Mouse (Mus musculus): ENCODE data around the gene Trabd. TPM values are rescaled to one million over a fixed set of nuclear protein-coding genes. Genes with fewer than 3 reads are reported as not detected.
A peak's percentile ranks its signal among the peaks of the same experiment; 100 is the strongest.

Gene Trabd
- polyA plus RNA-seq, 1 experiment from 2014 or later, result 39.6 TPM

GRCm38 (mm10) chr15:89063536-89063935 lies 11.4 kb upstream of the Trabd start:
- peaks cover 28% of the 10 kb centered on the region for H3K4me1 ChIP-seq (replicated peaks)
- H3K9ac ChIP-seq, result no peak overlapping the region
- no peak overlapping the region for H3K4me2 ChIP-seq
- WGBS, result 67% methylated on average over 6 of the region's 6 CpGs
- no peaks in the 10 kb centered on the region for H3K9me3 ChIP-seq
- H3K27me3 ChIP-seq, result peaks cover 78% of the 10 kb centered on the region
- no peak overlapping the region for H3K27ac ChIP-seq (replicated peaks)
- ATAC-seq (ENCODE audit: low read depth), result no peak
- H3K36me3 ChIP-seq, result peaks cover 8% of the 10 kb centered on the region
- no peak overlapping the region for H3K4me3 ChIP-seq

- no peak overlapping the region for H3K27ac ChIP-seq (replicated peaks)
- H3K9ac ChIP-seq, result no peak overlapping the region
- H3K4me1 ChIP-seq (replicated peaks), result peaks cover 19% of the 10 kb centered on the region
- no peak overlapping the region for H3K4me3 ChIP-seq
- H3K27me3 ChIP-seq, result peaks cover 84% of the 10 kb centered on the region
- no peaks in the 10 kb centered on the region for H3K9me3 ChIP-seq
- no peak for ATAC-seq (ENCODE audit: low read depth)
- WGBS, result 92% methylated on average over 5 of the region's 5 CpGs
- H3K36me3 ChIP-seq, result peaks cover 8% of the 10 kb centered on the region
- H3K4me2 ChIP-seq, result no peak overlapping the region
These were observed 10.0 kb upstream of the Trabd start for GRCm38 (mm10) chr15:89064891-89065290.

DNA sequence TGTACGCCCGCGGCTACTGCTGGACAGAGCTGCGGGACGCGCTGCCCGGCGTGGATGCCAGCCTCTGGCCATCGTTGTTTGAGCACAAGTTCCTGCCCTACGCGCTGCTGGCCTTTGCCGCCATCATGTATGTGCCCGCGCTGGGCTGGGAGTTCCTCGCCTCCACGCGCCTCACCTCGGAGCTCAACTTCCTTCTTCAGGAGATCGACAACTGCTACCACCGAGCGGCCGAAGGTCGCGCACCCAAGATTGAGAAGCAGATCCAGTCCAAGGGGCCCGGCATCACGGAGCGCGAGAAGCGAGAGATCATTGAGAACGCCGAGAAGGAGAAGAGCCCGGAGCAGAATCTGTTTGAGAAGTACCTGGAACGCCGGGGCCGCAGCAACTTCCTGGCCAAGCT lies 7.3 kb upstream of the Trabd start:
- H3K4me2 ChIP-seq, result no peak overlapping the region
- ATAC-seq (ENCODE audit: low read depth), result no peak
- 0 out of 2 replicates have a peak, but pooled peaks cover 6% of the 10 kb centered on the region for H3K4me1 ChIP-seq (replicated peaks)
- H3K9me3 ChIP-seq, result no peaks in the 10 kb centered on the region
- no peak overlapping the region for H3K9ac ChIP-seq
- 33% methylated on average over 35 of the region's 35 CpGs for WGBS
- no peak overlapping the region for H3K4me3 ChIP-seq
- no peak overlapping the region for H3K27ac ChIP-seq (replicated peaks)
- peaks cover 8% of the 10 kb centered on the region for H3K36me3 ChIP-seq
- H3K27me3 ChIP-seq, result peaks cover 69% of the 10 kb centered on the region

- Histone ChIP-seq H3K4me1 (replicated peaks) (0 out of 2 replicates have a peak, but pooled peaks cover 6% of the 10 kb centered on the region), H3K9me3 (no peaks in the 10 kb centered on the region), H3K4me2 (no peak overlapping the region), H3K9ac (no peak overlapping the region), H3K27me3 (peaks cover 62% of the 10 kb centered on the region), H3K36me3 (peaks cover 8% of the 10 kb centered on the region), H3K4me3 (no peak overlapping the region), H3K27ac (replicated peaks) (no peak overlapping the region)
- WGBS, result 37% methylated on average over 26 of the region's 26 CpGs
- ATAC-seq (ENCODE audit: low read depth), result no peak
These were observed 6.7 kb upstream of the Trabd start for GRCm38 (mm10) chr15:89068226-89068625.

- Histone ChIP-seq H3K4me2 (no peak overlapping the region), H3K9ac (no peak overlapping the region), H3K27me3 (peaks cover 57% of the 10 kb centered on the region), H3K4me3 (no peak overlapping the region), H3K36me3 (peaks cover 8% of the 10 kb centered on the region), H3K9me3 (no peaks in the 10 kb centered on the region), H3K4me1 (replicated peaks) (peaks cover 11% of the 10 kb centered on the region), H3K27ac (replicated peaks) (no peak overlapping the region)
- whole genome bisulfite sequencing, result 81% methylated on average over 19 of the region's 19 CpGs
- ATAC-seq (ENCODE audit: low read depth), result no peak
These were observed 5.5 kb upstream of the Trabd start for GRCm38 (mm10) chr15:89069336-89069840.

- 71% methylated on average over 24 of the region's 24 CpGs for WGBS
- no peak overlapping the region for H3K9ac ChIP-seq
- no peak for ATAC-seq (ENCODE audit: low read depth)
These were observed 4.3 kb upstream of the Trabd start for GRCm38 (mm10) chr15:89070606-89071005.

GRCm38 (mm10) chr15:89073993-89074603 lies 826 bp upstream of the Trabd start:
- H3K4me3 ChIP-seq, result no peak overlapping the region
- peaks cover 40% of the 10 kb centered on the region for H3K4me1 ChIP-seq (replicated peaks)
- peaks cover 11% of the 10 kb centered on the region for H3K27me3 ChIP-seq
- peak overlapping the region; percentile 97 for H3K9ac ChIP-seq
- ATAC-seq (ENCODE audit: low read depth), result no peak
- H3K9me3 ChIP-seq, result no peaks in the 10 kb centered on the region
- 84% methylated on average over 10 of the region's 10 CpGs for WGBS
- no peak overlapping the region for H3K4me2 ChIP-seq
- H3K36me3 ChIP-seq, result no peaks in the 10 kb centered on the region; the same call in 1 of the 2 replicates
- 0 out of 2 replicates have a peak overlapping the region, but pooled peaks have one; percentile 93 for H3K27ac ChIP-seq (replicated peaks)

More at GRCm38 (mm10) chr15:89070606-89071005, 4.3 kb upstream of the Trabd start:
- H3K36me3 ChIP-seq, result peaks cover 8% of the 10 kb centered on the region
- no peak overlapping the region for H3K27ac ChIP-seq (replicated peaks)
- H3K4me1 ChIP-seq (replicated peaks), result peaks cover 22% of the 10 kb centered on the region
- H3K4me3 ChIP-seq, result no peak overlapping the region
- H3K27me3 ChIP-seq, result peaks cover 46% of the 10 kb centered on the region
- H3K9me3 ChIP-seq, result no peaks in the 10 kb centered on the region
- no peak overlapping the region for H3K4me2 ChIP-seq

- Histone ChIP-seq H3K27ac (replicated peaks) (peak overlapping the region; percentile 93), H3K36me3 (peaks cover under 1% of the 10 kb centered on the region; the same call in 1 of the 2 replicates)
- peak; percentile 92 for ATAC-seq (ENCODE audit: low read depth)
These were observed 689 bp downstream of the Trabd start for GRCm38 (mm10) chr15:89075478-89076147.

DNA sequence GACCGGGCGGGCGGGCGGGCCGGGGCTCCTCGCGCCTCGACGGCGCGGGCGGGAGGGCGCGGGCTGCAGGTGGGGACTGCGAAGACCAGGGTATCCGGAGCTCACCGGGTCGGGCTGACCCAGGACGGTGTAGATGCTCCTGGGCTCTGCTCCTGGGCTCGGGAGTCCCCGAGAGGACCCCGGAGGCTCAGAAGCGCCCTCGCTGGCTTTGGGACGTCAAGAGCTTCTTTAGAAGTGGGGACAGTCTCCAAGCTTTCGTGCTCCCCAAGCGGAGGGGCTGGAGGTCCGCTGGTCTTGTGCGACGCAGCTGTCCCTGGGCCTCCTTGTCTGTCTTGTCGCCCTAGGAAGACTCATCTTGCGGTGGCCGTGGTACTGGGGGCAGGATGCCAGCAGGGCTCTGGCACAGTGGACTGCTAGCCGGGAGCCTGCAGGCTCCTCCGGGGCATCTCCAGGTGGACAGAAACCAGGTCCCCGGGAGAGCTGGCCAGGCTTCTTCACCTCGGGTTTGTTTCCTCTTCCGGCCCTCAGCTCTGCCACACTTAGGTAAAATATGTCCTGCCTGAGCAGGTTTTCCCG lies 1.3 kb downstream of the Trabd start:
- peaks cover 44% of the 10 kb centered on the region for H3K4me1 ChIP-seq (replicated peaks)
- under 1% methylated on average over 24 of the region's 39 CpGs for WGBS
- ATAC-seq (ENCODE audit: low read depth), result peak; percentile 69

More at GRCm38 (mm10) chr15:89075478-89076147, 689 bp downstream of the Trabd start:
- H3K27me3 ChIP-seq, result no peaks in the 10 kb centered on the region; the same call in 1 of the 2 replicates
- under 1% methylated on average over 34 of the region's 59 CpGs for WGBS
- H3K9ac ChIP-seq, result peak overlapping the region; percentile 97
- H3K4me3 ChIP-seq, result peak overlapping the region; percentile 85
- H3K4me2 ChIP-seq, result peak overlapping the region; percentile 95
- H3K9me3 ChIP-seq, result no peaks in the 10 kb centered on the region
- H3K4me1 ChIP-seq (replicated peaks), result peaks cover 44% of the 10 kb centered on the region

DNA sequence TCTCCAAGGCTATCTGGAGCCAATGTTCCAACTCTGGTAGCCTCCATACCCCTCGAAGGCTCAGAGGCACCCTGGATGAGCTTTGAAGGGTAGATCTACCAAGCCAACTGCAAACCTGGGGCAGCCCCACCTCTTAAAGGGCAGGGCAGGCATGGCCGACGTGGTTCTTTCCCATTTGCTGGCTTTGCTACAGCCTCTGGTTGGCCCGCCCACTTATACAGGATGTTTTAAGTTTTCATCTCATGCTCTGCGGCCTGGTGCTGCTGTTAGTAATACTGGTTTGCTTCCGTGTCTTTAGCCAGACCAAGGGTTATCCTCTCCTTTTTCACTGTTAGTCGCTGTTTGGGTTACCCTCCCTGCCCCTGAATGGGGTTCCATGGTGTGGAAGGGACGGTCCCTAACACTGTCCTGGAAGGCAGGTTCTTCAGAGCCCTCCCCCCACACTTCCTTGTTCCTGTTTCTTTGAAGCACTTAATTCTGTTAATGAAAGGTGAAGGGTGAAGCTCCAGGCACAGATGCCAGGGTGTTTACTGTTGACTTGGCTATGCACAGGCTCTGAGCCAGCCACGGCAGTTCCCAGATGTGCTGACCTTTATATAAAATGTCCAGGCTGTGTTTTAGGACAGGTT lies 3.4 kb downstream of the Trabd start:
- H3K4me3 ChIP-seq, result no peak overlapping the region
- H3K9ac ChIP-seq, result peak overlapping the region; percentile 97
- no peak for ATAC-seq (ENCODE audit: low read depth)
- peaks cover 44% of the 10 kb centered on the region for H3K4me1 ChIP-seq (replicated peaks)
- peak overlapping the region; percentile 95 for H3K4me2 ChIP-seq
- H3K27me3 ChIP-seq, result no peaks in the 10 kb centered on the region
- H3K36me3 ChIP-seq, result peaks cover 27% of the 10 kb centered on the region
- WGBS, result 79% methylated on average over 9 of the region's 9 CpGs
- no peaks in the 10 kb centered on the region for H3K9me3 ChIP-seq
- H3K27ac ChIP-seq (replicated peaks), result no peak overlapping the region

More for the DNA sequence above, 1.3 kb downstream of the Trabd start:
- Histone ChIP-seq H3K9me3 (no peaks in the 10 kb centered on the region), H3K27ac (replicated peaks) (peak overlapping the region; percentile 93), H3K27me3 (no peaks in the 10 kb centered on the region; the same call in 1 of the 2 replicates), H3K4me2 (peak overlapping the region; percentile 95), H3K9ac (peak overlapping the region; percentile 97), H3K36me3 (peaks cover 7% of the 10 kb centered on the region; the same call in 1 of the 2 replicates), H3K4me3 (peak overlapping the region; percentile 85)

DNA sequence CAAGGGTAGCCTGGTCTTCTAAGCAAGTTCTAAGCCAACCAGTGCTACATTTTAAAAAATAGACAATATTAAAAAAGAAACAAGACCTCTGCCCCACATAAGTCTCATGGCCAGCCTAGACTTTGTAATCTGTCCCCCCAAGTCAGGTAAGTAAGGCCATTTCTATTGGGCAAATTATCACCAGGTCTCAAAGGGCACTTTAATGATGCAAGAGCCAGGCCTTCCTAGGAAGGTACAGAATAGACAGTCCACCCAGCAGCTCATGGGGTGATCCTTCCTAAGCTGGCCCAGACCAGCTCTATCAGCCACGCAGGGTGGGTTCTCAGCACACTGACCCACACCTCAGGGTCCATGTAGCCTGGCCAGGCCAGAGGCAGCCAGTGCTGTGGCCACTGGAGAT lies 9.0 kb downstream of the Trabd start:
- Histone ChIP-seq H3K9me3 (no peaks in the 10 kb centered on the region), H3K4me1 (replicated peaks) (peaks cover 13% of the 10 kb centered on the region), H3K27me3 (no peaks in the 10 kb centered on the region), H3K36me3 (peaks cover 68% of the 10 kb centered on the region), H3K27ac (replicated peaks) (no peak overlapping the region), H3K4me3 (no peak overlapping the region), H3K4me2 (no peak overlapping the region), H3K9ac (no peak overlapping the region)
- ATAC-seq (ENCODE audit: low read depth), result no peak
- 92% methylated on average over 1 of the region's 1 CpGs for WGBS
